8 mouse cellular contexts compared by ENCODE assay signal in the genomic region with DNA sequence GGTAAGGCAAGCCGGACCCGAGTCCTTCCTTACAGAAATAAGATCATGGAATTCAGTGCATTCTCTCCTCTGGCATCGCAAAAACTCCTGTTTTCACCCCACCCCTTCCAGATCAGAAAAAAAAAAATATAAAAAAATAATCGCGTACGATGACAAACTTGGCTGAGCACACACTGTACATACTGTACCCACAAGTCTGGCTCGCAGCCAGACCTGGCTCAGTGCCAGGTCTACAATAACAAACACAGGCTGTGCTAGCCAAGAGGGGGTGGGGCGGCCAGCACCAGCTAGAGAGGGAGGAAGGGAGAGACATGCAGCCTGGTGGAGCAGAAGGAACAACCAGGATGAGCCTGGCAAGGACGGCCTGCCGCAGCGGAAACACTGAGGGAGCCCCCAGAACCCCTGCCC.
DNase-seq lines count a peak whose midpoint lies in the region; ATAC-seq and TF ChIP-seq lines count a peak whose summit lies in the region.

No protein-coding gene starts in this region.

- H3K4me1 ChIP-seq in intestine, postnatal 0 days (replicated peaks; ENCODE audit: control insufficient read depth, insufficient read depth, low read length) = peaks cover 12% of the 10 kb centered on the region; the same call in 1 of the 2 replicates
- H3K4me1 ChIP-seq in midbrain, embryonic 10.5 days = peaks cover 76% of the 10 kb centered on the region

- 5% methylated on average over 11 of the region's 11 CpGs for WGBS in intestine, postnatal 0 days
- WGBS in midbrain, embryonic 10.5 days = 79% methylated on average over 11 of the region's 11 CpGs

- H3K4me2 ChIP-seq in intestine, postnatal 0 days (replicated peaks; ENCODE audit: low read depth) = peak overlapping the region; percentile 48

- H3K9ac ChIP-seq in intestine, postnatal 0 days (ENCODE audit: low read depth, low read length) = no peak overlapping the region

- no peaks in the 10 kb centered on the region for H3K36me3 ChIP-seq in intestine, postnatal 0 days (ENCODE audit: control insufficient read depth, insufficient read depth)
- peaks cover 30% of the 10 kb centered on the region for H3K36me3 ChIP-seq in midbrain, embryonic 10.5 days

- peak; percentile 29 for ATAC-seq in granulocyte monocyte progenitor cell, adult 5-6 weeks (replicated peaks; ENCODE audit: poor library complexity, severe bottlenecking)
- ATAC-seq in intestine, postnatal 0 days = peak; percentile 97

- H3K27ac ChIP-seq in intestine, postnatal 0 days (ENCODE audit: low read depth, low read length) = peak overlapping the region; percentile 46
- H3K27ac ChIP-seq in midbrain, embryonic 10.5 days (replicated peaks) = peak overlapping the region; percentile 64; the same call in 1 of the 2 replicates

- DNase-seq in adrenal gland, adult 2 months = peak; percentile 94
- DNase-seq in embryo, embryonic 11.5 days (ENCODE audit: low read depth, low spot score) = peak; percentile 79
- DNase-seq in left cerebral cortex, postnatal 25 days (ENCODE audit: low spot score in 2 of 2) = peak; percentile 81 to 89
- DNase-seq in midbrain, embryonic 10.5 days (ENCODE audit: low spot score) = peak; percentile 38
- peak; percentile 79 to 86 for DNase-seq in right cerebral cortex, postnatal 36 days (ENCODE audit: low spot score in 2 of 2)
- DNase-seq in urinary bladder, postnatal 4 days (ENCODE audit: low spot score in 2 of 2) = peak; percentile 93 to 94

- 0 out of 2 replicates have a peak overlapping the region, but pooled peaks have one; percentile 1 for H3K4me3 ChIP-seq in intestine, postnatal 0 days (ENCODE audit: low read depth, low read length)
- H3K4me3 ChIP-seq in midbrain, embryonic 10.5 days = no peak overlapping the region

- no peaks in the 10 kb centered on the region for H3K9me3 ChIP-seq in intestine, postnatal 0 days (ENCODE audit: control insufficient read depth)
- H3K9me3 ChIP-seq in midbrain, embryonic 10.5 days (replicated peaks) = no peaks in the 10 kb centered on the region

- H3K27me3 ChIP-seq in intestine, postnatal 0 days (replicated peaks; ENCODE audit: control insufficient read depth, insufficient read depth, low read length) = no peaks in the 10 kb centered on the region
- no peaks in the 10 kb centered on the region for H3K27me3 ChIP-seq in midbrain, embryonic 10.5 days (ENCODE audit: low read depth, poor library complexity, severe bottlenecking)

- intact Hi-C loops in left cerebral cortex, postnatal 25 days (cut with DNase I) = no loop called here

- peak; percentile 20; the same call in 1 of the 2 replicates for TF ChIP-seq CTCF in intestine, postnatal 0 days (IDR thresholded peaks at IDR 0.05; ENCODE audit: low read depth)

Comparison
In these comparisons a context has a peak if more than half of its experiments do, and no peak if none do; other contexts are left out.
1. DNase-seq: peak in every context shown above with its lines; median percentile 94 in adrenal gland, adult 2 months; 94 in urinary bladder, postnatal 4 days; 85 in left cerebral cortex, postnatal 25 days; 82 in right cerebral cortex, postnatal 36 days; 79 in embryo, embryonic 11.5 days; 38 in midbrain, embryonic 10.5 days.